Mouse (Mus musculus) limb, embryonic 14.5 days (tissue): ENCODE data around the gene Rap2c. TPM values are rescaled to one million over a fixed set of nuclear protein-coding genes. Genes with fewer than 3 reads are reported as not detected.

ENCODE experiments used
- ATAC-seq: fragments of 200-750 bp; cut with Nextera tagmentation; 2 replicates; pipeline ENCODE4 v1.8.0; 2017; ENCODE audit warnings: low read depth, moderate number of reproducible peaks, moderate TSS enrichment; ENCODE audit not compliant: low FRiP score
- DNase-seq: peaks from one replicate; pipeline ENCODE4 v3.0.0-alpha.2; 2015; ENCODE audit warnings: low spot score
- H3K27ac ChIP-seq: fragments of 300-500 bp; sonication (generic); replicated peaks from 2 replicates; pipeline ENCODE4 v1.5.1; 2014; ENCODE audit warnings: low read depth, mild to moderate bottlenecking, low read length, moderate library complexity, mixed read lengths
- H3K27me3 ChIP-seq: fragments of 300-500 bp; sonication (generic); 2 replicates; pipeline ENCODE4 v1.6.1; 2014; ENCODE audit warnings: low read length, mixed read lengths; ENCODE audit not compliant: control insufficient read depth, insufficient read depth
- H3K36me3 ChIP-seq: fragments of 300-500 bp; sonication (generic); 2 replicates; pipeline ENCODE4 v1.6.1; 2014; ENCODE audit warnings: mild to moderate bottlenecking, low read length, moderate library complexity, mixed read lengths; ENCODE audit not compliant: control insufficient read depth, insufficient read depth
- H3K4me1 ChIP-seq: fragments of 300-500 bp; sonication (generic); 2 replicates; pipeline ENCODE4 v1.6.1; 2014; ENCODE audit warnings: antibody characterized with exemption, low read length, mixed read lengths; ENCODE audit not compliant: control insufficient read depth, insufficient read depth
- H3K4me2 ChIP-seq: fragments of 300-500 bp; sonication (generic); replicated peaks from 2 replicates; pipeline ENCODE4 v1.6.1; 2014; ENCODE audit warnings: low read depth, mild to moderate bottlenecking, low read length, moderate library complexity; ENCODE audit not compliant: severe bottlenecking
- H3K4me3 ChIP-seq: fragments of 300-500 bp; sonication (generic); replicated peaks from 2 replicates; pipeline ENCODE4 v1.5.1; 2014; ENCODE audit warnings: low read length
- H3K9ac ChIP-seq: fragments of 300-500 bp; sonication (generic); 2 replicates; pipeline ENCODE4 v1.6.1; 2014; ENCODE audit warnings: mild to moderate bottlenecking, low read depth, low read length, moderate library complexity; ENCODE audit not compliant: severe bottlenecking
- H3K9me3 ChIP-seq: fragments of 300-500 bp; sonication (generic); 2 replicates; pipeline ENCODE4 v1.6.1; 2016; ENCODE audit warnings: low read length; ENCODE audit not compliant: control insufficient read depth
- POLR2A ChIP-seq: fragments of 200-500 bp; IDR thresholded peaks from 2 replicates; pipeline ENCODE4 v1.8.0; 2012; ENCODE audit warnings: inconsistent platforms, mild to moderate bottlenecking, moderate library complexity, borderline replicate concordance; ENCODE audit not compliant: insufficient read depth, insufficient read length; ENCODE audit errors: extremely low read depth
- WGBS: fragments of 180-500 bp; shearing (Covaris S2); extraction: QIAGEN DNeasy Blood & Tissue Kit; methylation state at CpG from one replicate; pipeline ENCODE4 v1.1.7; 2014; 5-methylcytosine and 5-hydroxymethylcytosine counted together
- polyA plus RNA-seq, 2 experiments: library from polyadenylated mRNA; depleted of rRNA in 1 of 2; stranded (reverse) in 1 of 2; unstranded in 1 of 2; fragments of >200 nt; fragmentation: Nextera tagmentation in 1 of 2; extraction: Ambion mirVana in 1 of 2; gene quantifications; 2 replicates each; pipeline versions ENCODE4 v1.2.1 to v1.2.3; 2012 to 2014

Gene Rap2c
- polyA plus RNA-seq, 2 experiments: 33.8 to 36.2 TPM

GRCm38 (mm10) chrX:50991324-50991723 lies 26.5 kb downstream of the Rap2c start:
- ATAC-seq (no peak), DNase-seq (no peak)
- Histone ChIP-seq H3K4me2 (no peak overlapping the region), H3K9ac (no peak overlapping the region), H3K27ac (no peak overlapping the region), H3K36me3 (no peaks in the 10 kb centered on the region), H3K27me3 (no peaks in the 10 kb centered on the region), H3K9me3 (no peaks in the 10 kb centered on the region), H3K4me3 (no peak overlapping the region), H3K4me1 (no peaks in the 10 kb centered on the region)
- 90% methylated on average over 5 of the region's 5 CpGs for WGBS
- TF ChIP-seq POLR2A: no peak

- Histone ChIP-seq H3K9ac (no peak overlapping the region), H3K36me3 (no peaks in the 10 kb centered on the region), H3K27me3 (no peaks in the 10 kb centered on the region), H3K9me3 (no peaks in the 10 kb centered on the region), H3K27ac (no peak overlapping the region), H3K4me3 (no peak overlapping the region), H3K4me1 (no peaks in the 10 kb centered on the region), H3K4me2 (no peak overlapping the region)
- no peak for TF ChIP-seq POLR2A
- no peak for DNase-seq
- 81% methylated on average over 6 of the region's 6 CpGs for WGBS
- no peak for ATAC-seq
These were observed 27.9 kb downstream of the Rap2c start for GRCm38 (mm10) chrX:50989940-50990339.

GRCm38 (mm10) chrX:50988581-50988980 lies 29.2 kb downstream of the Rap2c start:
- no peak for DNase-seq
- no peaks in the 10 kb centered on the region for H3K27me3 ChIP-seq
- ATAC-seq: no peak
- H3K9ac ChIP-seq: no peak overlapping the region
- H3K9me3 ChIP-seq: no peaks in the 10 kb centered on the region
- no peaks in the 10 kb centered on the region for H3K4me1 ChIP-seq
- no peak overlapping the region for H3K27ac ChIP-seq
- no peaks in the 10 kb centered on the region for H3K36me3 ChIP-seq
- H3K4me3 ChIP-seq: no peak overlapping the region
- H3K4me2 ChIP-seq: no peak overlapping the region
- TF ChIP-seq POLR2A: no peak
- WGBS: 52% methylated on average over 1 of the region's 1 CpGs

GRCm38 (mm10) chrX:50978428-50978827 lies 39.4 kb downstream of the Rap2c start:
- Histone ChIP-seq H3K4me1 (no peaks in the 10 kb centered on the region), H3K36me3 (no peaks in the 10 kb centered on the region), H3K27ac (no peak overlapping the region), H3K9me3 (no peaks in the 10 kb centered on the region), H3K27me3 (no peaks in the 10 kb centered on the region), H3K4me2 (no peak overlapping the region), H3K9ac (no peak overlapping the region), H3K4me3 (no peak overlapping the region)
- no peak for TF ChIP-seq POLR2A
- no peak for ATAC-seq
- no peak for DNase-seq
- 86% methylated on average over 2 of the region's 2 CpGs for WGBS

- no peak for TF ChIP-seq POLR2A
- DNase-seq (no peak), ATAC-seq (no peak)
- no peak overlapping the region for H3K4me3 ChIP-seq
- H3K4me2 ChIP-seq: no peak overlapping the region
- H3K9ac ChIP-seq: no peak overlapping the region
- no peaks in the 10 kb centered on the region for H3K9me3 ChIP-seq
- WGBS: 76% methylated on average over 4 of the region's 4 CpGs
- no peak overlapping the region for H3K27ac ChIP-seq
- H3K27me3 ChIP-seq: no peaks in the 10 kb centered on the region
- no peaks in the 10 kb centered on the region for H3K36me3 ChIP-seq
- no peaks in the 10 kb centered on the region for H3K4me1 ChIP-seq
These were observed 45.7 kb downstream of the Rap2c start for GRCm38 (mm10) chrX:50972145-50972544.

- no peak for TF ChIP-seq POLR2A
- Histone ChIP-seq H3K9me3 (no peaks in the 10 kb centered on the region), H3K4me2 (no peak overlapping the region), H3K27me3 (no peaks in the 10 kb centered on the region), H3K4me3 (no peak overlapping the region), H3K4me1 (no peaks in the 10 kb centered on the region), H3K9ac (no peak overlapping the region), H3K36me3 (no peaks in the 10 kb centered on the region), H3K27ac (no peak overlapping the region)
- ATAC-seq (no peak), DNase-seq (no peak)
- WGBS: 76% methylated on average over 5 of the region's 5 CpGs
These were observed 47.9 kb downstream of the Rap2c start for GRCm38 (mm10) chrX:50969907-50970306.
